Mouse (Mus musculus) hindbrain, embryonic 14.5 days (tissue): ENCODE results near the gene Akap13. TPM values are rescaled to one million over a fixed set of nuclear protein-coding genes. Genes with fewer than 3 reads are reported as not detected.

Experiments used
- ATAC-seq: fragments of 200-750 bp; cut with Nextera tagmentation; 2 replicates; pipeline ENCODE4 v1.8.0; 2017; ENCODE audit warnings: moderate number of reproducible peaks, mild to moderate bottlenecking, moderate TSS enrichment, moderate library complexity; ENCODE audit not compliant: low FRiP score
- DNase-seq: peaks from one replicate; pipeline ENCODE4 v3.0.0-alpha.2; 2015; ENCODE audit warnings: low spot score
- H3K27ac ChIP-seq: fragments of 300-500 bp; sonication (generic); 2 replicates; pipeline ENCODE4 v1.5.1; 2014; ENCODE audit warnings: mild to moderate bottlenecking, moderate library complexity
- H3K27me3 ChIP-seq: fragments of 300-500 bp; sonication (generic); 2 replicates; pipeline ENCODE4 v1.6.1; 2014; ENCODE audit warnings: mild to moderate bottlenecking, low read length, mixed read lengths; ENCODE audit not compliant: control insufficient read depth, insufficient read depth
- H3K36me3 ChIP-seq: fragments of 300-500 bp; sonication (generic); replicated peaks from 2 replicates; pipeline ENCODE4 v1.6.1; 2014; ENCODE audit not compliant: control insufficient read depth, insufficient read depth
- H3K4me1 ChIP-seq: fragments of 300-500 bp; sonication (generic); replicated peaks from 2 replicates; pipeline ENCODE4 v1.6.1; 2014; ENCODE audit warnings: antibody characterized with exemption, low read length, mixed read lengths; ENCODE audit not compliant: control insufficient read depth, insufficient read depth
- H3K4me2 ChIP-seq: fragments of 300-500 bp; sonication (generic); replicated peaks from 2 replicates; pipeline ENCODE4 v1.6.1; 2014; ENCODE audit warnings: mild to moderate bottlenecking, moderate library complexity
- H3K4me3 ChIP-seq: fragments of 300-500 bp; sonication (generic); replicated peaks from 2 replicates; pipeline ENCODE4 v1.5.1; 2014; ENCODE audit warnings: mild to moderate bottlenecking, low read length
- H3K9ac ChIP-seq: fragments of 300-500 bp; sonication (generic); 2 replicates; pipeline ENCODE4 v1.6.1; 2014
- H3K9me3 ChIP-seq: fragments of 300-500 bp; sonication (generic); 2 replicates; pipeline ENCODE4 v1.6.1; 2016; ENCODE audit warnings: low read length; ENCODE audit not compliant: control insufficient read depth
- WGBS: fragments of 180-500 bp; shearing (Covaris S2); extraction: QIAGEN DNeasy Blood & Tissue Kit; methylation state at CpG from one replicate; pipeline ENCODE4 v1.1.7; 2014; 5-methylcytosine and 5-hydroxymethylcytosine counted together
- polyA plus RNA-seq: library from polyadenylated mRNA; unstranded; fragments of >200 nt; fragmentation: Nextera tagmentation; extraction: Ambion mirVana; gene quantifications from 2 replicates; pipeline ENCODE4 v1.2.1, GENCODE M21; 2014

Akap13 gene
- polyA plus RNA-seq, 1 experiment from 2014 or later: 19.8 TPM

DNA sequence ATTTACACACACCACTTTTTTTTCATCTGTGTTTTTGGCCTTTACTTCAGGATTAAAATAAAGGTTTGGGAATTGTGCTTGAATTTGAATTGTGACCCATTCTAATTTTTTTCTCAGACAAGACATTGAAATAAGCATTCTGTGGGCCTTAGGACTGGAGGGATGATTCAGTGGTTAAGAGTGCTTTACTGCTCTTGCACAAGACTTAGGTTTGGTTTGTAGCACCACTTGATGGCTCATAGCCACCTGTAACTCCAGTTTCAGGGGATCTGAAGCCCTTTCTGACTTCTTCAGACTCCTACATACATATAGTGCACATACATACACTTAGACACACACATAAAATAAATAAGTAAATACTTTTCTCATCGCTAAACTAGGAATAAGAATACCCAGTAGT, 105.8 kb downstream of the Akap13 start:
- Histone ChIP-seq H3K36me3 (no peaks in the 10 kb centered on the region), H3K27ac (no peak overlapping the region), H3K4me2 (no peak overlapping the region), H3K9ac (no peak overlapping the region), H3K27me3 (no peaks in the 10 kb centered on the region), H3K9me3 (no peaks in the 10 kb centered on the region), H3K4me1 (0 out of 2 replicates have a peak, but pooled peaks cover 3% of the 10 kb centered on the region), H3K4me3 (no peak overlapping the region)
- ATAC-seq (no peak), DNase-seq (no peak)
- 100% methylated on average over 1 of the region's 1 CpGs for WGBS

DNA sequence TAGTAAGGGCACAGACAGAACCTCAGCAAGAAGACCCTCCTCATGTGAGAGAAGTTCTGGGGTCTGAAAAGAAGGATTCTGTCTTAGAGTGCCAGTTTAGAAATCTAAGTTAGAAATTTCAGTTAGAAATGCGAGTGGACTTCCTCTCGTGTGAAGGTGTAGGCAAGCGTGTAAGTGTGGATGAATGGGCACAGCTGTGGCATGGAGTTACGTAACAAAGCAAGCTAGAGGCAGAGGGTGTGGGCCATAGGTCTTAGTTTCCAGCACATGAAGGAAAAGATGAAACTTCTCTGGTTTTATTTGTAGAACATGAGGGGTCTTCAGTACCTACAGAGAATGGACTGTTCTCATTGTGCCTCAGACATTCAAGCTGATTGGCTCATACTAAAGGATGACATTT, 112.9 kb downstream of the Akap13 start:
- Histone ChIP-seq H3K4me1 (no peaks in the 10 kb centered on the region), H3K9me3 (no peaks in the 10 kb centered on the region), H3K27me3 (no peaks in the 10 kb centered on the region), H3K9ac (no peak overlapping the region), H3K4me2 (no peak overlapping the region), H3K36me3 (no peaks in the 10 kb centered on the region), H3K4me3 (no peak overlapping the region), H3K27ac (no peak overlapping the region)
- no peak for ATAC-seq
- no peak for DNase-seq
- 82% methylated on average over 4 of the region's 4 CpGs for WGBS

GRCm38 (mm10) chr7:75568883-75569282, 113.5 kb downstream of the Akap13 start:
- H3K9ac ChIP-seq: no peak overlapping the region
- H3K27ac ChIP-seq: no peak overlapping the region
- no peaks in the 10 kb centered on the region for H3K4me1 ChIP-seq
- DNase-seq: no peak
- no peaks in the 10 kb centered on the region for H3K9me3 ChIP-seq
- H3K4me2 ChIP-seq: no peak overlapping the region
- no peak for ATAC-seq
- no peak overlapping the region for H3K4me3 ChIP-seq
- no peaks in the 10 kb centered on the region for H3K27me3 ChIP-seq
- no peaks in the 10 kb centered on the region for H3K36me3 ChIP-seq

DNA sequence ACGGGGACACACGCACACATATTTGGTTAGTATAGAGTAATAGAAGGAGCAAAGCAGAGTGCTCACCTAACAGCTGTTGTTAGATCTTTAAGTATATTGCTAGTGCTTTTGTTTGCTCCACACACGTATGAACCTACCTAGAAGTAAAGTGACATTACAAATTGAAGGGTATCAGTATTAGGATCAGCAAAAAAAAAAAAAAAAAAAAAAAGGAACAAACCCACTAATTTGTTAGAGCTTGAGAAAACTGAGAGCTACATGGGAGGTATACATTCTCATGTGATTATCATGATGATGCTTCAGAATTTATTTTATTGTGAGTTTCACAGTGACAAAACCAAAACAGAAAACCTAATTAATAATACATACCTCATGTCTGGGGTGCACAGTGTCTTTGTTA, 114.9 kb downstream of the Akap13 start:
- Histone ChIP-seq H3K4me1 (no peaks in the 10 kb centered on the region), H3K4me2 (no peak overlapping the region)

GRCm38 (mm10) chr7:75571078-75571477, 115.7 kb downstream of the Akap13 start:
- WGBS: 68% methylated on average over 2 of the region's 2 CpGs

More for the DNA sequence above, 114.9 kb downstream of the Akap13 start:
- Histone ChIP-seq H3K9ac (no peak overlapping the region), H3K4me3 (no peak overlapping the region), H3K9me3 (no peaks in the 10 kb centered on the region), H3K36me3 (no peaks in the 10 kb centered on the region), H3K27ac (no peak overlapping the region), H3K27me3 (no peaks in the 10 kb centered on the region)
- DNase-seq (no peak), ATAC-seq (no peak)
- 94% methylated on average over 3 of the region's 3 CpGs for WGBS

GRCm38 (mm10) chr7:75572127-75572526, 116.8 kb downstream of the Akap13 start:
- 84% methylated on average over 4 of the region's 4 CpGs for WGBS
- Histone ChIP-seq H3K36me3 (no peaks in the 10 kb centered on the region), H3K4me1 (no peaks in the 10 kb centered on the region), H3K27ac (no peak overlapping the region), H3K27me3 (no peaks in the 10 kb centered on the region), H3K9me3 (no peaks in the 10 kb centered on the region), H3K4me2 (no peak overlapping the region), H3K9ac (no peak overlapping the region), H3K4me3 (no peak overlapping the region)
- DNase-seq: no peak
- no peak for ATAC-seq

More at GRCm38 (mm10) chr7:75571078-75571477, 115.7 kb downstream of the Akap13 start:
- Histone ChIP-seq H3K4me3 (no peak overlapping the region), H3K27ac (no peak overlapping the region), H3K36me3 (no peaks in the 10 kb centered on the region), H3K9me3 (no peaks in the 10 kb centered on the region), H3K27me3 (no peaks in the 10 kb centered on the region), H3K4me2 (no peak overlapping the region), H3K9ac (no peak overlapping the region), H3K4me1 (no peaks in the 10 kb centered on the region)
- DNase-seq (no peak), ATAC-seq (no peak)

DNA sequence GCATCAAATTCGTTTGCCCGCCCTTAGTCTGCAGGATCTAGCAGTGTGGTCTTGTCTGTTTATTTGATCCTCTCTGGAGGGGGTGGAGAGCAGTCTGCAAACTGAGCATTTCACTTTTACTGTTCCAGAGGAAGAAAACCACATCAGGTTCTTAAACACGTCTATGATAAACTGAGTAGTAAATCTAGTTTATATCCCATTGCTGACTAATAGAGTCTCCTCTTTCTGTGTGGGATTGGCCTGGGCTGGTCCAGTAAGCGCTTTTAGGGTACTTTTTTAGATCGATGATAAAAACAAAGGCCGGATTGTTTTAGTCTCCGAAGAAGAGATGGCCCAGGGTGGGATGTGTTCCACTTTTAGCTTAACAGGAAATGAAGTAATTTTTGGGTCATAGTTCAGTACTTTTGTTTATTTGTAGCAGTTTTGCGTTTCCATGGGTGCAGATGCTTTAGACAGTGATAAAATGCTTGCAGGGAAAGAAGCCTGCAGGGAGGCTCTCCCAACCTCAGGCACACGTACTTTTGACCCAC, 119.9 kb downstream of the Akap13 start:
- Histone ChIP-seq H3K36me3 (no peaks in the 10 kb centered on the region), H3K4me2 (no peak overlapping the region), H3K9ac (no peak overlapping the region), H3K27ac (no peak overlapping the region), H3K4me3 (no peak overlapping the region), H3K4me1 (no peaks in the 10 kb centered on the region), H3K27me3 (no peaks in the 10 kb centered on the region), H3K9me3 (no peaks in the 10 kb centered on the region)
- ATAC-seq (no peak), DNase-seq (no peak)
- 64% methylated on average over 9 of the region's 9 CpGs for WGBS

DNA sequence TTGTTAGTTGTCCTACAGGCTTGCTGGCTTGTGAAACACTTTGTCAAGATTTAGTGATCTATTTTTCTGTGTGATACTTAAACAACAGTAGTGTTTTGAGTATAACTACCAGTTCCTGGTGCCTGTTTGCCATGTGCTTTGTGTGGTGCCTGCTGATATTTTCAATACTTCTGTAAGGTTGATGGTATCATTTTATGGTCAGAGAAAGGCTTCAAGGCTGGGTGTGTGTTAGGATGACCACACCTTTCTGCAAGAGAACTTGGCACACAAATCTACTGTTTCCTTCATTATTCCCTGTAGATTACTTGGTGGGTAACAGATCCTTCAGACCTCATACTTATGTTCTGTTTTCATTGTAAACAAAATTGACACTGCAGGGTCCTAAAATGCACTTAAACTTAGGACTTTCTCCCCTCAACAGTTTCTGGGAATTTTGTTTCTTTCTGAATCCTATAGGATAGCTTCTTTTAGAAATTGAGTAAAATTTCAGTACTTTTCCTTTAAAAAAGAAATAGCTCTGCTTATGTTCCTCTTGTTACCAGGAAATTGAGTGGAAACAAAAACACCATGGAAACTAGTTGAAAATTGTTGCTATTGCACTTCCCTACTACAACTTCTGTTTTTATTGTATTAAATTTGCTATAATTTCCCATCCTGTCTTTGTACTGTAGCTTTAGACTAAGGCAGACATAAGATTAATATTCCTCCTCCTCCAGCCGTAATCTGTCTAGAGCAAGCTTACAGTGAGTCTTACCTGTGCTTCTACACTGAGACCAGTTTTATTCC, 120.7 kb downstream of the Akap13 start:
- ATAC-seq (no peak), DNase-seq (no peak)
- Histone ChIP-seq H3K27ac (no peak overlapping the region), H3K27me3 (no peaks in the 10 kb centered on the region), H3K9ac (no peak overlapping the region), H3K4me1 (no peaks in the 10 kb centered on the region), H3K9me3 (no peaks in the 10 kb centered on the region), H3K4me2 (no peak overlapping the region), H3K36me3 (no peaks in the 10 kb centered on the region), H3K4me3 (no peak overlapping the region)
- WGBS: 97% methylated on average over 1 of the region's 1 CpGs

DNA sequence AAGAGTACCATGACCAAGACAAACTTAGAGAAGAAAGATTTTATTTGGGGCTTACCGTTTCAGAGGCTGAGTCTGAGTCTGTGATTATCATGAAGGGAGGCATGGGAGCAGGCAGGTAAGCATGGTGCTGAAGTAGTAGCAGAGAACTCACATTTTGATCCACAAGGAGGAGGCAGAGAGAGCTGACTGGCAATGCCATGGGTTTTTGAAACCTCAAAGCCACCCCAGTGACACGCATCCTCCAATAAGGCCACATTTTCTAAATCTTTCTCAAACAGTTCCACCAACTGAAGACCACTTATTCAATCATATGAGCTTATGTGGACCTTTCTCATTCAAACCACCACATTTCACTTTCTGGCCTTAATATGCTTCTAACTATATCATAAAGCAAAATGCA, 121.5 kb downstream of the Akap13 start:
- ATAC-seq (no peak), DNase-seq (no peak)
- H3K4me1 ChIP-seq: no peaks in the 10 kb centered on the region
- H3K9me3 ChIP-seq: no peaks in the 10 kb centered on the region
- no peaks in the 10 kb centered on the region for H3K36me3 ChIP-seq
- H3K27ac ChIP-seq: no peak overlapping the region
- H3K4me2 ChIP-seq: no peak overlapping the region
- H3K4me3 ChIP-seq: no peak overlapping the region
- no peak overlapping the region for H3K9ac ChIP-seq
- WGBS: 93% methylated on average over 2 of the region's 2 CpGs
- no peaks in the 10 kb centered on the region for H3K27me3 ChIP-seq
